ENCODE assay signal across 16 mouse cellular contexts in genomic region chr4:33959841-33960240, GRCm38 (mm10). TPM values are rescaled to one million over a fixed set of nuclear protein-coding genes. Genes with fewer than 3 reads are reported as not detected.
"Had no signal": no experiment of that assay in that cellular context is flagged by ENCODE, and none has a peak within 500 bp of the region (broad histone marks: within the 10 kb centered on the region; RNA-seq: fewer than 3 reads in every experiment).

No protein-coding gene starts in this region.

- H3K27ac ChIP-seq: neural tube, embryonic 15.5 days; stomach, embryonic 15.5 days; stomach, postnatal 0 days had no signal

- H3K9me3 ChIP-seq: neural tube, embryonic 15.5 days; stomach, embryonic 15.5 days had no signal

- H3K9ac ChIP-seq: neural tube, embryonic 15.5 days; stomach, embryonic 15.5 days had no signal

- H3K36me3 ChIP-seq: neural tube, embryonic 15.5 days; stomach, embryonic 15.5 days had no signal

- H3K27me3 ChIP-seq: neural tube, embryonic 15.5 days; stomach, embryonic 15.5 days had no signal

- H3K4me2 ChIP-seq: neural tube, embryonic 15.5 days; stomach, embryonic 15.5 days had no signal

- H3K4me3 ChIP-seq: neural tube, embryonic 15.5 days; stomach, embryonic 15.5 days had no signal

- H3K4me1 ChIP-seq: neural tube, embryonic 15.5 days; stomach, embryonic 15.5 days had no signal

- DNase-seq: retina, postnatal 1 day; right cerebral cortex, adult 18-20 months; right cerebral cortex, postnatal 14 days; right cerebral cortex, postnatal 25 days; right cerebral cortex, postnatal 4 days; spleen, adult 18-20 months; thymus, adult 18-20 months; thymus, adult 2 months; thymus, postnatal 14 days; thymus, postnatal 25 days; thymus, postnatal 36 days; thymus, postnatal 4 days had no signal

RNA-seq across cellular contexts. Expression of gene Cnr1, which starts 35.4 kb away (rescaled TPM):
- total RNA-seq: neutrophil, adult 5-6 weeks had no signal
